In genomic region chr6:48572572-48573061, GRCm38 (mm10) we compare ENCODE assay signal across 8 mouse cellular contexts. TPM values are rescaled to one million over a fixed set of nuclear protein-coding genes. Genes with fewer than 3 reads are reported as not detected.
A peak's percentile ranks its signal among the peaks of the same experiment; 100 is the strongest.
DNase-seq lines count a peak whose midpoint lies in the region; ATAC-seq and TF ChIP-seq lines count a peak whose summit lies in the region.

Rarres2 (minus strand) TSS chr6:48572789.

- peaks cover 26% of the 10 kb centered on the region for H3K4me1 ChIP-seq in kidney, postnatal 0 days (replicated peaks; ENCODE audit: insufficient read depth, low read length)
- H3K4me1 ChIP-seq in lung, embryonic 16.5 days (replicated peaks; ENCODE audit: control insufficient read depth, insufficient read depth, low read length): peaks cover 21% of the 10 kb centered on the region
- peaks cover 5% of the 10 kb centered on the region; the same call in 1 of the 2 replicates for H3K4me1 ChIP-seq in midbrain, embryonic 10.5 days

- H3K4me3 ChIP-seq in kidney, postnatal 0 days (replicated peaks; ENCODE audit: low read depth, low read length): peak within 1 kb of the TSS; percentile 9; the same call in 1 of the 2 replicates
- H3K4me3 ChIP-seq in lung, embryonic 16.5 days (ENCODE audit: low read length): peak within 1 kb of the TSS; percentile 36
- H3K4me3 ChIP-seq in midbrain, embryonic 10.5 days: no peak within 1 kb of the TSS

- H3K9me3 ChIP-seq in kidney, postnatal 0 days (replicated peaks; ENCODE audit: low read length): no peaks in the 10 kb centered on the region
- H3K9me3 ChIP-seq in lung, embryonic 16.5 days (ENCODE audit: control insufficient read depth, low read length): no peaks in the 10 kb centered on the region; the same call in 1 of the 2 replicates
- no peaks in the 10 kb centered on the region for H3K9me3 ChIP-seq in midbrain, embryonic 10.5 days (replicated peaks)

- H3K36me3 ChIP-seq in kidney, postnatal 0 days (ENCODE audit: insufficient read depth, low read length): no peaks in the 10 kb centered on the region
- no peaks in the 10 kb centered on the region for H3K36me3 ChIP-seq in lung, embryonic 16.5 days (ENCODE audit: control insufficient read depth, insufficient read depth, low read length)
- H3K36me3 ChIP-seq in midbrain, embryonic 10.5 days: peaks cover 27% of the 10 kb centered on the region

- WGBS in kidney, postnatal 0 days: 22% methylated on average over 6 of the region's 6 CpGs
- WGBS in lung, embryonic 16.5 days: 12% methylated on average over 6 of the region's 6 CpGs
- 47% methylated on average over 6 of the region's 6 CpGs for WGBS in midbrain, embryonic 10.5 days

- H3K27ac ChIP-seq in kidney, postnatal 0 days: peak within 1 kb of the TSS; percentile 51
- peak within 1 kb of the TSS; percentile 76 for H3K27ac ChIP-seq in lung, embryonic 16.5 days (ENCODE audit: low read length)
- no peak within 1 kb of the TSS for H3K27ac ChIP-seq in midbrain, embryonic 10.5 days (replicated peaks)

- peak within 1 kb of the TSS; percentile 43 for H3K4me2 ChIP-seq in kidney, postnatal 0 days (ENCODE audit: low read length)
- H3K4me2 ChIP-seq in lung, embryonic 16.5 days (ENCODE audit: low read depth, low read length): peak within 1 kb of the TSS; percentile 57

- peak; percentile 37; the same call in 1 of the 2 replicates for ATAC-seq in kidney, postnatal 0 days (replicated peaks; ENCODE audit: low FRiP score, low read depth)
- peak; percentile 88 for ATAC-seq in lung, embryonic 16.5 days (ENCODE audit: low read depth)
- ATAC-seq in megakaryocyte, adult 5-6 weeks (ENCODE audit: poor library complexity, severe bottlenecking): no peak

- no peaks in the 10 kb centered on the region for H3K27me3 ChIP-seq in kidney, postnatal 0 days (ENCODE audit: insufficient read depth, low read length)
- H3K27me3 ChIP-seq in lung, embryonic 16.5 days (ENCODE audit: control insufficient read depth, insufficient read depth, low read depth, low read length): no peaks in the 10 kb centered on the region
- H3K27me3 ChIP-seq in midbrain, embryonic 10.5 days (ENCODE audit: low read depth, poor library complexity, severe bottlenecking): no peaks in the 10 kb centered on the region

- peak within 1 kb of the TSS; percentile 25 for H3K9ac ChIP-seq in kidney, postnatal 0 days (ENCODE audit: low read depth, low read length)
- H3K9ac ChIP-seq in lung, embryonic 16.5 days (ENCODE audit: low read length): peak within 1 kb of the TSS; percentile 43

- peak; percentile 54 to 60 for DNase-seq in urinary bladder, postnatal 4 days (ENCODE audit: low spot score in 2 of 2)
- DNase-seq in urinary bladder, postnatal 10 days (ENCODE audit: low spot score): no peak
- peak; percentile 74 for DNase-seq in heart, adult 8-10 months (ENCODE audit: low spot score)
- peak; percentile 85 for DNase-seq in kidney, postnatal 0 days (ENCODE audit: low spot score)
- DNase-seq in midbrain, embryonic 10.5 days (ENCODE audit: low spot score): no peak
- no peak for DNase-seq in thymus, postnatal 10 days (ENCODE audit: low spot score in 2 of 2)

- TF ChIP-seq CTCF in kidney, postnatal 0 days (IDR thresholded peaks at IDR 0.05; ENCODE audit: low read depth): no peak

RNA-seq across cellular contexts. Expression of gene Rarres2, which starts in this region (rescaled TPM):
- 100 to 1,000 TPM in 1 of 4 experiments, 10 to 100 TPM in 3; 62.1 to 108 (median 77.5) TPM for total RNA-seq in heart, adult 8-10 months (2022)
- polyA plus RNA-seq in kidney, postnatal 0 days (2015; fragmentation: Nextera tagmentation; extraction: Ambion mirVana): 66.8 and 80.3 TPM in 2 replicates
- polyA plus RNA-seq in lung, embryonic 16.5 days (2015; fragmentation: Nextera tagmentation; extraction: Ambion mirVana): 101 and 114 TPM in 2 replicates
- 0.51 and 1.3 TPM in 2 replicates for polyA plus RNA-seq in midbrain, embryonic 10.5 days (2016; fragmentation: Nextera tagmentation; extraction: Ambion mirVana)
- 0.74 TPM in 1 of 2 replicates, not detected in the other for total RNA-seq in megakaryocyte, adult 5-6 weeks (2015)
- 0.15 and 0.94 TPM in 2 replicates for total RNA-seq in megakaryocyte, adult 5-6 weeks (2017)

Comparison
In these comparisons a context has a peak if more than half of its experiments do, and no peak if none do; other contexts are left out.
1. RNA of gene Rarres2 (total RNA-seq): 62.1 to 108 TPM in heart, adult 8-10 months; 0.15 to 0.94 TPM in megakaryocyte, adult 5-6 weeks; every median in the first group is over 10 times any median in the second.
2. RNA of gene Rarres2 (polyA plus RNA-seq): 101 to 114 TPM in lung, embryonic 16.5 days and 66.8 to 80.3 TPM in kidney, postnatal 0 days; 0.51 to 1.3 TPM in midbrain, embryonic 10.5 days; every median in the first group is over 10 times any median in the second.
3. DNase-seq: peak in urinary bladder, postnatal 4 days (2 of 2), heart, adult 8-10 months (single experiment) and kidney, postnatal 0 days (single experiment); none in urinary bladder, postnatal 10 days (single experiment), midbrain, embryonic 10.5 days (single experiment) and thymus, postnatal 10 days (0 of 2).